Mouse (Mus musculus) urinary bladder, postnatal 14 days (tissue): ENCODE measurements around the gene Il17c.
A peak's percentile ranks its signal among the peaks of the same experiment; 100 is the strongest.

Source experiments
- DNase-seq: peaks from one replicate; pipeline ENCODE4 v3.0.0; 2021; ENCODE audit warnings: low spot score

The Il17c gene

GRCm38 (mm10) chr8:122459990-122460389, 38.2 kb downstream of the Il17c start:
- DNase-seq = no peak

- peak; percentile 77 for DNase-seq
Observed at GRCm38 (mm10) chr8:122460524-122461472, 39.0 kb downstream of the Il17c start, which contains the start of gene Snai3. TSS of gene Snai3 (minus strand) at chr8:122460733.

GRCm38 (mm10) chr8:122461473-122462148, 39.8 kb downstream of the Il17c start:
- DNase-seq = no peak

GRCm38 (mm10) chr8:122462510-122462909, 40.7 kb downstream of the Il17c start:
- no peak for DNase-seq

GRCm38 (mm10) chr8:122463651-122464640, 42.1 kb downstream of the Il17c start:
- peak; percentile 57 for DNase-seq

- no peak for DNase-seq
Observed at GRCm38 (mm10) chr8:122464985-122465384, 43.2 kb downstream of the Il17c start.

- DNase-seq = no peak
Observed at GRCm38 (mm10) chr8:122467816-122468215, 46.0 kb downstream of the Il17c start.

GRCm38 (mm10) chr8:122469407-122469806, 47.6 kb downstream of the Il17c start:
- DNase-seq = no peak

- no peak for DNase-seq
Observed at GRCm38 (mm10) chr8:122469965-122470364, 48.1 kb downstream of the Il17c start.

- DNase-seq = no peak
Observed at GRCm38 (mm10) chr8:122470691-122471090, 48.9 kb downstream of the Il17c start.
